Mouse (Mus musculus): Measurements from ENCODE around the gene Gpr61.

Gene Gpr61

DNA sequence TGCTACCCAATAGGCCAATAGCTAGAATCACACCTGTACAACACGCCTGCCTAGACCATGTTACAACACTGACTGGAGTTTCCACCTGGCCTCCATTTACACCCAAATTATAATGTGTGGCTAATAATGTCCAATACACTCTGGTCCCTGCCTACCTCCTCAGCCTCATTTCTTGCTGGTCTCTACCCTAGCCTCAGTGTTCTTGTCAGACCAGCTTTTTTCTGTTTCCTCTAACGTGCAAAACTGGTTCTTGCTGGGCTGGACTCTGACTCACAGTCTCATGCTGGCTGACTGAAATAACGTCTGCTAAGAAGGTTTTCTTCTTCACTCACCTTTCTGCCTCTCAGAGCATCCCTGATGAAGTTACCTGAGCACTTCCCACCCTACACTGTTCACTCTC is 28.4 kb downstream of the Gpr61 start:
- DNase-seq = no peak

DNA sequence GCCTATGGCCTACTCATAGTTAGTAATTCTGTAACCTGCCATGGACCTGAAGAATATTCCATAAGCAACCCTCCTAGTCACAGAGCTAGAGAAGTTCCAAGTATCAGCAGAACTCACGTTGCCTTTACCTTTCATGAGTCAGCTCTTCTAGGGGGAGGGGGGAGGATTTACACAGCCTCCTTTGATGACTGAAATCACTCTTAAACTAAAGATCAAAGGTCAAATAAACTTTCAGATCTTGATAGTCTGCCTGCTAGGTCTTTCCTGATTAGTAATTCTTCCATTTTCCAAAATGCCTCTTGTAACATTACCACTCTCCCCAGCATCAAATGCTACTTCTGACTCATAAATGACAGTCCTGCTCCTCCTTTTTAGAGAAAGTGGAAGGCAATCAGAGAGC is 30.6 kb downstream of the Gpr61 start:
- DNase-seq = no peak

DNA sequence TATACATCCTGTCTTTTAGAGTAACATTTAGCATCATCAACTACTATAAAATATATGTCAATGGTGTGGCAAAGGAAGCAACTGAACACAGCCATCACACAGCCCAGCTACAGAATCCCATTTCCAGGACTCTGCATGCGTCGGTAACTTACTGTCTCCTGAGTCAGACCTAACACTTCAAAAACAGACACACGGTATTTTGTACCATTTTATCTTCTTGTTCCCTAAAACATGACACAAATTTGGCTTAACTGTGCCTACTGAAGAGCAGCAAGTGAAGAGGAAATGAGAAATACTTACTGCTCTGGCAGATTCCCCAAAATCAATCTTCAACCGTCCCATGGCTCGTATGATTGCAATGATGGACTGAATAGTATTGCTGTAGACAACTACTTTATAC is 31.4 kb downstream of the Gpr61 start:
- no peak for DNase-seq

DNA sequence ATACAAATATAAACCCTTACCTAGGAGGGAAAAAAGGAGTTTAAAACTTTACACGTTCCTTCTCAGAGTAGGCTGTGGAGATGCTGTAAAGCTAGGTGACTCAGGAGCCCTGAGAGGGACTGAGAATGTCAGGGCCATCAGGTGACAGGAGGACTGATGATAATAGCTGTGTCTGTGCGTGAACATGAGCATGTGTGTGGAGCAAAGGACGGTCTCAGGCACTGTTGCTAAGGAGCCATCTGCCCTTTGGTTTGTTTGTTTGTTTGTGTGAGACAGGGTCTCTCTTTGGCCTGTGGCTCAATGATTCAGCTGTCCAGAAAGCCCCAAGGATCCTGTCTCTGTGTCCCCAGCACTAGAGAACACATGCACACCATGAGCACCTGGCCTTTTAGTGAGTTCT is 33.6 kb downstream of the Gpr61 start:
- DNase-seq = no peak

DNA sequence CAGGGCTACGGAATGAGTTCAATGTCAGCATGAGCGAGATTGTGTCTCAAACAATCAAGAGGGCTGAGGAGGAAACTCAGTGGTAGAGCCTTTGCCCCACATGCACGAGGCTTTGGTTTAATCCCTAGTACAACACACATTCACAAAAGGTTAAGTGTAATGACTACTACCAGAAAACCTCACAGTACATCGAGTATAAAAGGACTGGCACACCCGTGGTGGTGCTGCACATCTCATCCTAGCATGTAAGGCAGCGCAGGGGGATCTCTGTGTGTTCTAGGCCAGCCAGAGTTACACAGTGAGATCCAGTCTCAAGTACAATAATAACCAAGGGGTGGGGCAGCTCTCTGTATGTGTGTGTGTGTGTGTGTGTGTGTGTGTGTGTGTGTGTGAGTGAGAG is 37.2 kb downstream of the Gpr61 start:
- DNase-seq = no peak

DNA sequence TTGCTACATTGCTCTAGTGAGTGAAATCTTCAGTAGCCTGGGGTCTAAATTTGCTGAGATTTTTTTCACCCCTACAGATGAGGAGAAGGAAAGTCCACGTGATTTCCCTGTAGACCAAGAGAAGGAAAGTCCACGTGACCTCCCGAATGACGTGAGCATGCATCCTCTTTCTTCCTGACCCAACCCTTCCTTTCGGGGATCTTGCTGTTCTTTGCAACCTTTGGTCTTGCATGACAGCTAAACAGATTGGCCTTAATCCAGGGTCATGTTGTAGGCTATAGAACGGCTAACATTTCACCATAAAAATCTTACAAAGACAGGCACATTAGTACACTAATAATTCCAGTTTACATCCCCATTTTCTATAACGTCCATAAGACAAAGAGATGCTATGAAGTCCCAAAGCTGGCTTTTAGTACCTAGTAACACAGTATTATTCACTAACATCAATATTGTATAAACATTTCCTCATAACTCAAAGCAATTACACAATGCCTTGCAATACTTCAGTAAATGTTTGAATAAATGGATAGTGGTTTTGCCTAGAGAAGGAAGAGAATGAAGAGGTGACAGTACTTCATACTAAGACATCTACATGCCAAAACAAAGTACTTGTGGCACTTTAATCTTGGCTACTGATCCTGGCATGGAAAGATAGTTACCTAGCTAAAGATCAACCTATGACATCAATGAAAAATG is 40.9 kb downstream of the Gpr61 start:
- no peak for DNase-seq

DNA sequence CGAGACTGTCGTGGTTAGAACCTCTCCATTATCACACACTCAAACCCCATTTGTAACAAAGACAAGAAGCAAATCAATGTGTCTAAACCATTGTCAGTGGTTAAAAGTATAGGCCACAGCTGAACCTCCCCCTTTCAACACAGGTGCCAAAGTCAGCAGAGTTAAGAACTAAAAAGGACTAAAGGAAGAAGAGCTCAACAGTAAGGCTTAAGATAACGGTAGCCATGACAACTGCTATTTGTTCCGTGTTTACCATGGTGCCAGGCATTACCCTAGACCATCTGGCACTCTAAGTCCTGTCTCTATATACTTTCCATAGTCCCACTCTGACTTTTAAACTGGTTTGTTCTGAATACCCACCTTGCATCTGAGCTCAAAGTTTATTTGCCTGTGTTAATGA is 42.0 kb downstream of the Gpr61 start:
- DNase-seq = no peak

DNA sequence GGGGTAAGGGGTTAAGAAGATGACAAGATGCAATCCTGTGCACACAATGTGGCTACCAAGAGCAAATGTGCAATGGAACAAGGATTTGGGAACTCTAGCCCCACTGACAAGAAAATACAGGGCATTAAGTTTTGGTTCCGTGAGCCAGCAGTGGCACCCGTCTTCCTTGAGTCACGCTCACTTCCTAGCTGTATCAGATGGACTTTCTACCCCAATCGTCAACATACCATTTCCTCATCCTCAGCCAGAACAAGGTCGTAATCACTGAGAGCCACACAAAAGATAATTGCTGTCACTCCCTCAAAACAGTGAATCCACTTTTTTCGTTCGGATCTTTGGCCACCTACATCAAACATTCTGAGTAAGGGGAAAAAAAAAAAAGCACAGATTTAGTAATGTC is 42.4 kb downstream of the Gpr61 start:
- no peak for DNase-seq

DNA sequence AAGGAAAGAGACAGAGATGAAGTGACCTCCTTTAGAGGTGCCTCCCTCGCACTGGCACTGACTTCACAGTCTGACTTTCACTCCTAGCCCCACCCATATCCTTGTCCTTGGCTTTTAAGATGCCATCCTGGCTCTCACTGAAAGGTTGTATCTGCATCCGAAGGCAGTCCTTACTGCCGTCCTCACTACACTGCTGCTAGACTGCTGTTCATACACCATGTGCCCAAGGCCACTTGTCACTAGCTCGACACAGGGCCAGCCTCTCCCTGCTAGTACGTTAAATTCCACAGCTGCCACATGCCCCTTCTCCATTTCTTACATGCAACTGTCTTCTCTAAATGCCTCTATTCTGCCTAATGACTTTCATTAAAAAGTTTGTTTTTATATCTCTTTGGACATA is 43.4 kb downstream of the Gpr61 start:
- DNase-seq = no peak

DNA sequence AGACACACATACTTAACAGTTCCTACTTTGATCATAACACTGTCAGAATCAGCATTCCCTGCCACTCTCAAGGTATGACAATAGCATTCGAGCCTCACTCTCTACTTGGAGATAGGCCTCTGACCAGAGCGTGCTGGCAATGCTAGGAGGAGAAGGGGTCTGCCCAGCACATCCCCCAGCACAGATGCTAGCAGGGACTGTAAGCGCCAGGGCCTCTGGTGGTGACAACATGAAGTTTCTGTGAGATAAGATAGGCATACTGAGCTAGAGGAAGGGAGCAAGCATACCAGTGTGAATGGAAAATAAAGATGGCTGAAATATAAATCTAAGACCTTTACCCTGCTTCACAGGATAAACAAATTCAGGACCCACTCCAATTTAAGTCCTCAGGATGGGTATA is 49.4 kb downstream of the Gpr61 start:
- DNase-seq = no peak

DNA sequence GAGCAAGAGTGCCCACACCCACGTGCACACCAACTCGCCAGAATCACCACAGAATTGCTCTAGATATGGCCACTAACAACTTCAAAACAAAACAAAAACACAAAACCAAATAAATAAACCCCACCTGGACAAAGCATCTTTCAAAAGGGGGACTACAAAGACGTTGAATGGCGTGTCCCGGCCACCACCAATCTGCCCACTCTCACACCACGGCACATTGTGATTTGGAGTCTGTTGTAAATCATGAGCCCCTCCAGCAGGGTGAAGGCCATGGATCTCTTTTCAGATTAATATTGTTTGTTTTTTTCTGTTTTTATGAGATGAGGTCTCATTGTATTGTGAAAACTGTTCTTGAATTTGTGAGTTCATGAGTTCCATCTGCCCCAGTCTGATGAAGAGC is 52.6 kb downstream of the Gpr61 start:
- no peak for DNase-seq

DNA sequence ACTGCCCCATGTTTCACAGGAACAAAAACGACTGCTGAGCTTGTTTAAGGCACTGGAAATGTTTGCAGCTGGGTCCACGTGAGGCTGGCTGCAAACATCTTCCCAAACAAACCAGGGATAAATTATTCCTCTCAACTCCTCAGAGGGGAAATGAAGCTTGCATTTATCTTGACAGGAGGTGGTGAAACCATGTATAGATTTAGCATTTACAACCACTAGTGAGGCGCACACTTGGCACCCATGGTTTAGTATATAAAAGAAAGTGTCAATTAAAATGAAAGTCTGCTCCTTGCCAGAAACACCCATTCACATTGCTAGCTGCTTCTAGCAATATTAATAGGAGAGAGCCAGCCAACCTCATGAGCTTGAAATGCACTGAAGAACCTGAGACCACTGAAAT is 53.1 kb downstream of the Gpr61 start:
- DNase-seq = no peak
